Mouse (Mus musculus) olfactory bulb, adult 2 months (tissue): ENCODE measurements around the gene Rab20.

Experiments
- CTCF ChIP-seq: fragments of 200-500 bp; IDR thresholded peaks from 2 replicates; pipeline ENCODE4 v1.5.1; 2012; ENCODE audit warnings: low read depth, mild to moderate bottlenecking, low read length, moderate library complexity; ENCODE audit not compliant: insufficient read depth
- POLR2A ChIP-seq: fragments of 200-500 bp; IDR thresholded peaks from 2 replicates; pipeline ENCODE4 v1.6.1; 2012; ENCODE audit warnings: mild to moderate bottlenecking, low read depth, low read length, moderate library complexity; ENCODE audit not compliant: insufficient read depth

DNA sequence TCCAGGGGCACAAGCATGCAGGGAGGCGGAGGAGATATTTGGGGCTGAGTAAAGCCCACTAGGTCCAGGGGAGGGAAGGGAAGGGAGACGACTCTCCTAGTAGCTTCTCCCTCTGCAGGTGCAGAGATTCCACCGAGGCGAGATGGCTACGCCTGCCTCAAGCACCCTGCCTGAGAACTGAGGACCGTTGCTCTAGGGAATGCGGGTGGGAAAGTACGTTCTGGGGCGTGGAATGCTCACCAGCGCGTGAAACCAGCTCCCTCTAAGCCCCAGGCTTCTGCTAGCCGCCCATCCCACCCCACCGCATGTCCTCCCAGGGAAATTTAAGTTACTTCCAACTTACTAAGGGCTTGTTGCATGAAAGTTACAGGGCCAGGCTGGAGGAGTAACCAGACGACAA, 1.1 kb upstream of the Rab20 start:
- TF ChIP-seq CTCF (no peak), POLR2A (no peak)
